Mouse (Mus musculus) olfactory bulb, adult 2 months (tissue): ENCODE results near the gene Nanos1.

Experiments used
- CTCF ChIP-seq: fragments of 200-500 bp; IDR thresholded peaks from 2 replicates; pipeline ENCODE4 v1.5.1; 2012; ENCODE audit warnings: low read depth, mild to moderate bottlenecking, low read length, moderate library complexity; ENCODE audit not compliant: insufficient read depth
- POLR2A ChIP-seq: fragments of 200-500 bp; IDR thresholded peaks from 2 replicates; pipeline ENCODE4 v1.6.1; 2012; ENCODE audit warnings: mild to moderate bottlenecking, low read depth, low read length, moderate library complexity; ENCODE audit not compliant: insufficient read depth

GRCm38 (mm10) chr19:60789919-60790506, 34.2 kb downstream of the Nanos1 start:
- TF ChIP-seq CTCF = no peak
- no peak for TF ChIP-seq POLR2A
